Mouse (Mus musculus) hindbrain, embryonic 15.5 days (tissue): ENCODE measurements around the gene Smim11. TPM values are rescaled to one million over a fixed set of nuclear protein-coding genes. Genes with fewer than 3 reads are reported as not detected.

Experiments
- ATAC-seq: fragments of 200-750 bp; cut with Nextera tagmentation; 2 replicates; pipeline ENCODE4 v1.8.0; 2017; ENCODE audit warnings: low read depth, moderate number of reproducible peaks, moderate TSS enrichment; ENCODE audit not compliant: low FRiP score
- H3K27ac ChIP-seq: fragments of 300-500 bp; sonication (generic); replicated peaks from 2 replicates; pipeline ENCODE4 v1.5.1; 2015; ENCODE audit warnings: mild to moderate bottlenecking, inconsistent platforms
- H3K27me3 ChIP-seq: fragments of 300-500 bp; sonication (generic); 2 replicates; pipeline ENCODE4 v1.6.1; 2015; ENCODE audit warnings: control low read depth, inconsistent platforms
- H3K36me3 ChIP-seq: fragments of 300-500 bp; sonication (generic); 2 replicates; pipeline ENCODE4 v1.6.1; 2015; ENCODE audit warnings: control low read depth, inconsistent platforms
- H3K4me1 ChIP-seq: fragments of 300-500 bp; sonication (generic); replicated peaks from 2 replicates; pipeline ENCODE4 v1.6.1; 2015; ENCODE audit warnings: control low read depth, inconsistent platforms
- H3K4me2 ChIP-seq: fragments of 300-500 bp; sonication (generic); 2 replicates; pipeline ENCODE4 v1.6.1; 2015; ENCODE audit warnings: moderate library complexity, mild to moderate bottlenecking, inconsistent platforms
- H3K4me3 ChIP-seq: fragments of 300-500 bp; sonication (generic); 2 replicates; pipeline ENCODE4 v1.5.1; 2015; ENCODE audit warnings: mild to moderate bottlenecking, inconsistent platforms
- H3K9ac ChIP-seq: fragments of 300-500 bp; sonication (generic); 2 replicates; pipeline ENCODE4 v1.6.1; 2015; ENCODE audit warnings: inconsistent platforms
- H3K9me3 ChIP-seq: fragments of 300-500 bp; sonication (generic); 2 replicates; pipeline ENCODE4 v1.6.1; 2016; ENCODE audit warnings: control low read depth, inconsistent platforms
- WGBS: fragments of 180-500 bp; shearing (Covaris S2); methylation state at CpG from one replicate; pipeline ENCODE4 v1.1.7; 2015; 5-methylcytosine and 5-hydroxymethylcytosine counted together
- polyA plus RNA-seq: library from polyadenylated mRNA; unstranded; fragments of >200 nt; fragmentation: Nextera tagmentation; extraction: Ambion mirVana; gene quantifications from 2 replicates; pipeline ENCODE4 v1.2.1, GENCODE M21; 2015

Gene Smim11
- polyA plus RNA-seq = 59.3 and 71.4 TPM in 2 replicates

GRCm38 (mm10) chr16:92300649-92301411, at the start of gene Smim11:
TSS of gene Smim11 (plus strand) at chr16:92301286.
- Histone ChIP-seq H3K4me2 (peak within 1 kb of the TSS; percentile 91), H3K4me1 (peaks cover 23% of the 10 kb centered on the region), H3K27ac (peak within 1 kb of the TSS; percentile 79), H3K27me3 (no peaks in the 10 kb centered on the region), H3K9ac (peak within 1 kb of the TSS; percentile 59), H3K36me3 (peaks cover 4% of the 10 kb centered on the region), H3K9me3 (no peaks in the 10 kb centered on the region), H3K4me3 (peak within 1 kb of the TSS; percentile 56)
- WGBS = 8% methylated on average over 32 of the region's 32 CpGs
- ATAC-seq = peak; percentile 96

DNA sequence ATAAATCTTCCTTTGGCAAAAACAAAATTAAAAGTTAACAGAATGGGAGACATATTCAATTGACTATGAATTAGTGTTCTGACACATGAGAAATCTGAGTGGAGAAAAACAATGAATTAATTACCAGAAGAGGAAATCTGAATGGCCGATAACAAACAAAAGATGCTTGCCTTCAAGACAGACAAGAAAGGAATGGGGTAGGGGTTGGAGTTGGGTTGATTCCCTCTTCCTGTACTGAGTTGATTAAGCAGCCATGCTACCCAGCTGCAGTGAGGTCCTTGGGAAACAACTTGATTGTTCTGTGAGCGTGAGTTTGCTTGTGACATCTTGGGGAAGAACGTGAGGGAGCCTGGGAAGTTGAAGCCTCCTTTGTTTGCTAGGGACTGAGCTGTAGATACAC, 46.8 kb upstream of the Smim11 start:
- Histone ChIP-seq H3K27ac (no peak overlapping the region), H3K4me3 (no peak overlapping the region), H3K4me2 (no peak overlapping the region), H3K9ac (no peak overlapping the region), H3K36me3 (no peaks in the 10 kb centered on the region), H3K27me3 (no peaks in the 10 kb centered on the region), H3K4me1 (no peaks in the 10 kb centered on the region), H3K9me3 (no peaks in the 10 kb centered on the region)
- WGBS = 64% methylated on average over 3 of the region's 3 CpGs
- ATAC-seq = no peak

DNA sequence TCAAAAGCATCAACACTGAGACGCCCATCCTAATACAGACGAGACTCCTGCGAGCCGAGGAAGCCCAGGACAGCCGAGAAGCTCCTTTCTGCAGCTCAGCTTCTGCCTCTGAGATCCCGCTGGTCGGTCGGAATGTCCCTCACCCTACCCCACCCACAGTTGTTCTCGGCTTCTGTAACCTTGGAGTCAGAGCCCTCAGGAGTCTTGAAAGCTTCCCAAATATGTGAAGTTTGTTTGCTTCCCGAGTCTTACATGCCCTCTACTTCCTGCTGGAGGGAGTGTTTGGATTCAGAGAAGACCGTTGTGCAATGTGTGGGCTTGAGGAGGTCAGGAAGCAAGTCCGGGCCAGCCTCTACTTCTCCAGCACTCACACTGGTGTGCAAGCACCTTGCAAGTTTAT, 33.2 kb upstream of the Smim11 start:
- Histone ChIP-seq H3K4me2 (no peak overlapping the region), H3K27ac (no peak overlapping the region), H3K4me3 (no peak overlapping the region), H3K36me3 (no peaks in the 10 kb centered on the region), H3K27me3 (no peaks in the 10 kb centered on the region), H3K4me1 (no peaks in the 10 kb centered on the region), H3K9ac (no peak overlapping the region), H3K9me3 (no peaks in the 10 kb centered on the region)
- ATAC-seq = no peak
- WGBS = 83% methylated on average over 12 of the region's 12 CpGs

DNA sequence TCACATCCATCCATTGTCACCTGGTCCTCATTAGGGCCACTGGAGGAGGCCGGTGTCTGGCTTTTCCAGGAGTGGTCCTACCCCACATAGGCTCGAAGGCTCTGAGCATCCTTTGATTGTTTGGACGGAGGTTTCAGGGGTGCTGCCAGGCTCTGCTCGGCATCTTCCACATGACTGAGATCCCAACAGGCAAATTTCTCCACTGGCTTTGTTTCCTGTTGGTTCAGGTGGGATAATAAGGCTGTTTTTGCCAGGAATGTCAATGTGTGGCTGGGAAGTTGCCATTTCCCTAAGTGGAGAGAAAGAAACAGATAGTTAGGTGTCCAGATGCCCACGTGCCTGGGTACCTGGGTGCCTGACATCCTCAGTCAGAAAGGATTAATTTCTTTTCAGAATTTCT, 26.6 kb upstream of the Smim11 start:
- Histone ChIP-seq H3K27ac (no peak overlapping the region), H3K36me3 (no peaks in the 10 kb centered on the region), H3K9me3 (no peaks in the 10 kb centered on the region), H3K4me3 (no peak overlapping the region), H3K4me2 (no peak overlapping the region), H3K9ac (no peak overlapping the region), H3K27me3 (no peaks in the 10 kb centered on the region), H3K4me1 (no peaks in the 10 kb centered on the region)
- 79% methylated on average over 5 of the region's 5 CpGs for WGBS
- no peak for ATAC-seq

- Histone ChIP-seq H3K27me3 (no peaks in the 10 kb centered on the region), H3K36me3 (no peaks in the 10 kb centered on the region), H3K4me3 (no peak overlapping the region), H3K4me2 (no peak overlapping the region), H3K4me1 (no peaks in the 10 kb centered on the region), H3K9ac (no peak overlapping the region), H3K9me3 (no peaks in the 10 kb centered on the region), H3K27ac (no peak overlapping the region)
- 77% methylated on average over 4 of the region's 4 CpGs for WGBS
- ATAC-seq = no peak
Measured at GRCm38 (mm10) chr16:92275526-92275925, 25.6 kb upstream of the Smim11 start.

DNA sequence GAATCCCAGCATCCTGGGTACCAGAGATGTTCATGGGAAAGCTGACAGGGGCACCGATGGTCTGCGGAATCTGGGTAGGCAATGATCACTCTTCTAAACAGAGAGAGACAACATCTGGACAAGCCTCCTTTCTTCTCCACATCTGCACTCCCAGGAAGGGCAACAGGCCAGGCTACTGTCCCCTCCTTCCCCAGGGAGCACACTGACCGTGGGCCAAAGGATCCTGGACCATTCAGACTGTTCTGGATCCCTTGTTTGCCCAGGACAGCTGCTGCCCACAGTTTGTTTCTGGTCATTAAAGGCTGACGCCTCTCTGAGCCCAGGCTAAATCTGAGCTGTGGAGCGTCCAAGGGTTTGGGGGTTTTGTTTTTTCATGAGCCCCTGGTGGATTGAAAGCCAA, 18.4 kb upstream of the Smim11 start:
- Histone ChIP-seq H3K36me3 (no peaks in the 10 kb centered on the region), H3K27me3 (no peaks in the 10 kb centered on the region), H3K4me1 (no peaks in the 10 kb centered on the region), H3K9ac (no peak overlapping the region), H3K27ac (no peak overlapping the region), H3K9me3 (no peaks in the 10 kb centered on the region), H3K4me3 (no peak overlapping the region), H3K4me2 (no peak overlapping the region)
- WGBS = 79% methylated on average over 5 of the region's 5 CpGs
- no peak for ATAC-seq

DNA sequence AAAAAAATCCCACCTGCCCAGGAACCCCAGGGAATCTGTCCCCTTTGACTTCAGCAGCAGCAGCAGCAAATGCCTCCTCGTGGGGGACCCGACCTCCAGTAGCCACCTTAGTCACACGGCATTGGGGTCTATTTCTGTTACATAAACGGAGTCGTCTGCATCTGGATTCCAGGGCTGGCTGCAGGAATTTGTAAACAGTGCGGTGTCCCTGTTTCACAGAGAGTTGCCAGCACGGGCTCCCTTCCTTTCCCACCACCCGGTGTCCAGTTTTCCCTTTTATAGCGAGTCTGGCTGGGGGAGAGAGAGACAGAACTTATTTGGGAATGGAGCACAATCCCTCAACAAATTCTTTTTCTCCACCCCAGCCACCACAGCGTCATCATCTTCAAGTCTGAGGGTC, 16.0 kb upstream of the Smim11 start:
- H3K4me2 ChIP-seq = no peak overlapping the region
- no peak for ATAC-seq
- no peak overlapping the region for H3K27ac ChIP-seq
- H3K9ac ChIP-seq = no peak overlapping the region
- no peak overlapping the region for H3K4me3 ChIP-seq
- no peaks in the 10 kb centered on the region for H3K27me3 ChIP-seq
- H3K36me3 ChIP-seq = no peaks in the 10 kb centered on the region
- H3K4me1 ChIP-seq = no peaks in the 10 kb centered on the region
- no peaks in the 10 kb centered on the region for H3K9me3 ChIP-seq
- 72% methylated on average over 10 of the region's 10 CpGs for WGBS

DNA sequence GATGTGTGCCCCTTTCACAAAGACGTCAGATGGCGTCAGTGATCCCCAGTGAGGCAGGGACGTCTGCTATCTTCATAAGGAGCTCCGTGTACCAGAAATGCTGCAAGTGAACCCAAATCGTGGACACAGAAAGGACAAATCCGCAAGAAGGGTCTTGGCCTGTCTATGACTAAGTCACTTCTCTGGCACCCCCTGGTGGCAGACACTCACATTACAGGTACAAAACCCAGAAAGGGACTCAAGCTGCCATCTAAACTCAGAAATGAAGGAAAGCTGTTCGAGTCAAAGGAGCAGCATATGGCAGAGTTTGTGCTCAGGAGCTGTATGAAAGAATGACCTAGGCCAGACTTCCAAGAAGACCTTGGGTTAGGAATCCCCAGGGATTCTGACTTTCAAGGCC, 14.5 kb upstream of the Smim11 start:
- H3K4me3 ChIP-seq = no peak overlapping the region
- no peak overlapping the region for H3K27ac ChIP-seq
- WGBS = 15% methylated on average over 7 of the region's 7 CpGs
- peak; percentile 51; the same call in 1 of the 2 replicates for ATAC-seq
- H3K4me2 ChIP-seq = no peak overlapping the region
- no peaks in the 10 kb centered on the region for H3K27me3 ChIP-seq
- no peak overlapping the region for H3K9ac ChIP-seq
- H3K4me1 ChIP-seq = no peaks in the 10 kb centered on the region
- no peaks in the 10 kb centered on the region for H3K9me3 ChIP-seq
- H3K36me3 ChIP-seq = no peaks in the 10 kb centered on the region

GRCm38 (mm10) chr16:92288778-92289177, 12.3 kb upstream of the Smim11 start:
- H3K9me3 ChIP-seq = no peaks in the 10 kb centered on the region
- no peaks in the 10 kb centered on the region for H3K36me3 ChIP-seq
- ATAC-seq = no peak
- 87% methylated on average over 9 of the region's 9 CpGs for WGBS
- H3K4me3 ChIP-seq = no peak overlapping the region
- no peak overlapping the region for H3K9ac ChIP-seq
- no peaks in the 10 kb centered on the region for H3K27me3 ChIP-seq
- no peak overlapping the region for H3K27ac ChIP-seq
- no peak overlapping the region for H3K4me2 ChIP-seq
- no peaks in the 10 kb centered on the region for H3K4me1 ChIP-seq

DNA sequence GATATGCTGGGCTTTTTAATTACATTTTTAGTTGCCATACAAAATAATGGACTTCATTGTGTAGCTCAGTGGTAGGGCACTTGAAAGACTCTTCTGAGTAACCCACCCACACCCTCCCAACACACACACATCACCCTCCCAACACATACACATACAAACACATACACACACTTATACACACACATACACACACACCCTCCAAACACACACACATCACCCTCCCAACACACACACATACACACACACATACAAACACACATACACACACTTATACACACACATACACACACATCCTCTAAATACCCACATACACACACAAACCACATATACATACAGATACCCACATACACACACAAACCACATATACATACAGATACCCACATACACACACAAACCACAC, 11.0 kb upstream of the Smim11 start:
- H3K36me3 ChIP-seq = no peaks in the 10 kb centered on the region
- H3K4me2 ChIP-seq = no peak overlapping the region
- H3K9ac ChIP-seq = no peak overlapping the region
- no peaks in the 10 kb centered on the region for H3K9me3 ChIP-seq
- no peak overlapping the region for H3K27ac ChIP-seq
- no peaks in the 10 kb centered on the region for H3K27me3 ChIP-seq
- ATAC-seq = 0 out of 2 replicates have a peak, but pooled peaks have one; percentile 54
- no peak overlapping the region for H3K4me3 ChIP-seq
- no peaks in the 10 kb centered on the region for H3K4me1 ChIP-seq

- no peaks in the 10 kb centered on the region for H3K27me3 ChIP-seq
- H3K9me3 ChIP-seq = no peaks in the 10 kb centered on the region
- 78% methylated on average over 10 of the region's 10 CpGs for WGBS
- ATAC-seq = no peak
- no peak within 1 kb of the TSS for H3K27ac ChIP-seq
- H3K4me3 ChIP-seq = no peak within 1 kb of the TSS
- H3K4me1 ChIP-seq = no peaks in the 10 kb centered on the region
- H3K9ac ChIP-seq = no peak within 1 kb of the TSS
- H3K4me2 ChIP-seq = no peak within 1 kb of the TSS
- H3K36me3 ChIP-seq = no peaks in the 10 kb centered on the region
Measured at GRCm38 (mm10) chr16:92292101-92292500, 9.0 kb upstream of the Smim11 start, which contains the start of gene Kcne2. TSS of gene Kcne2 (plus strand) at chr16:92292389.

DNA sequence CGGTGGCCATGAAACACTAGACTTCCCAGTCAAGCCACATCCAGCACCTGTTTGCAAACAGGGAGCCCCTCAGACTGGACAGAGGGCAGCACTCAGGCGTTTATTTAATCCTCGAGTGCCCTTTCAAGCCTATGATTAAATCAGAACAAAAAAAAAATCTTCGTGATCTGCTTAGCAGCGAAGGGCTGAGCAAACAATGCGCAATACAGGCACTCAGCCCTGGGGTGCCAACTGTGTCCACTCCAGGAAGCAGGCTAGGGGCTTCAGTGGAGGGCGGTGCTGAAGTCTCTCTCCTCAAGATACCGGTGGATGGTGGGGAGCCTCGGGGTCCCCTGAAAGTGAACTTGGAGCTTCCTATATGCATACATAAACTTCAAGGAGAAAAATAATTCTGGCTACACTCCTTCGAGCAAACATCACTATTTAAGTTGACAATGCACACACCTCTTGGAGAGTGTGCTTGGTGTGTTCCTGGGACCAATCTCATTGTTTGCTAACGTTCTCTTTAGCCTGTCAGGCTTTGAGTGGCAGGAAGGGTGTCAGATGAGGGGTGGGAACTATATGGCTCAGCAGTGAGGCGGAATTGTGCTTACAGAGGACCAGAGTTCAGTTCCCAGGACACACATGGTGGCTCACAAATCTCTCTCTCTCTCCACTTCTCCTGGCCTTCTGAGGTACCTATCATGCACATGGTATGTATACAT, 6.7 kb upstream of the Smim11 start:
- Histone ChIP-seq H3K9ac (no peak overlapping the region), H3K9me3 (no peaks in the 10 kb centered on the region), H3K4me3 (no peak overlapping the region)

More for the DNA sequence above, 6.7 kb upstream of the Smim11 start:
- no peak for ATAC-seq
- Histone ChIP-seq H3K4me2 (no peak overlapping the region), H3K27me3 (no peaks in the 10 kb centered on the region), H3K4me1 (no peaks in the 10 kb centered on the region), H3K36me3 (no peaks in the 10 kb centered on the region), H3K27ac (no peak overlapping the region)
- 54% methylated on average over 12 of the region's 12 CpGs for WGBS
